Mouse (Mus musculus) midbrain, postnatal 0 days (tissue): ENCODE results near the gene Pla2g2f. TPM values are rescaled to one million over a fixed set of nuclear protein-coding genes. Genes with fewer than 3 reads are reported as not detected.
A peak's percentile ranks its signal among the peaks of the same experiment; 100 is the strongest.

Experiments
- ATAC-seq: fragments of 200-750 bp; cut with Nextera tagmentation; 2 replicates; pipeline ENCODE4 v1.8.0; 2017; ENCODE audit warnings: moderate number of reproducible peaks, mild to moderate bottlenecking, moderate TSS enrichment, moderate library complexity; ENCODE audit not compliant: low FRiP score
- DNase-seq: peaks from one replicate; pipeline ENCODE4 v3.0.0-alpha.2; 2015; ENCODE audit warnings: low spot score
- H3K27ac ChIP-seq: fragments of 300-500 bp; sonication (generic); 2 replicates; pipeline ENCODE4 v1.5.1; 2014; ENCODE audit warnings: low read depth, mild to moderate bottlenecking, low read length, mixed read lengths
- H3K27me3 ChIP-seq: fragments of 300-500 bp; sonication (generic); 2 replicates; pipeline ENCODE4 v1.6.1; 2014; ENCODE audit warnings: low read length, control low read depth, mixed read lengths; ENCODE audit not compliant: insufficient read depth
- H3K36me3 ChIP-seq: fragments of 300-500 bp; sonication (generic); 2 replicates; pipeline ENCODE4 v1.6.1; 2014; ENCODE audit warnings: low read length, control low read depth, mixed read lengths; ENCODE audit not compliant: insufficient read depth
- H3K4me1 ChIP-seq: fragments of 300-500 bp; sonication (generic); 2 replicates; pipeline ENCODE4 v1.6.1; 2014; ENCODE audit warnings: mild to moderate bottlenecking, control low read depth, antibody characterized with exemption, low read length, mixed read lengths; ENCODE audit not compliant: insufficient read depth
- H3K4me2 ChIP-seq: fragments of 300-500 bp; sonication (generic); 2 replicates; pipeline ENCODE4 v1.6.1; 2014; ENCODE audit warnings: low read depth, mild to moderate bottlenecking, low read length, mixed read lengths; ENCODE audit not compliant: poor library complexity, severe bottlenecking
- H3K4me3 ChIP-seq: fragments of 300-500 bp; sonication (generic); 2 replicates; pipeline ENCODE4 v1.5.1; 2014; ENCODE audit warnings: low read depth, mild to moderate bottlenecking, low read length, moderate library complexity
- H3K9ac ChIP-seq: fragments of 300-500 bp; sonication (generic); replicated peaks from 2 replicates; pipeline ENCODE4 v1.6.1; 2014; ENCODE audit warnings: mild to moderate bottlenecking, low read length, moderate library complexity, mixed read lengths; ENCODE audit not compliant: poor library complexity, severe bottlenecking
- H3K9me3 ChIP-seq: fragments of 300-500 bp; sonication (generic); 2 replicates; pipeline ENCODE4 v1.6.1; 2016; ENCODE audit warnings: low read length, control low read depth
- CTCF ChIP-seq: IDR thresholded peaks from 2 replicates; pipeline ENCODE4 v1.5.1; 2016; ENCODE audit warnings: antibody characterized with exemption, mild to moderate bottlenecking
- WGBS: fragments of 180-500 bp; shearing (Covaris S2); extraction: QIAGEN DNeasy Blood & Tissue Kit; methylation state at CpG from one replicate; pipeline ENCODE4 v1.1.7; 2014; 5-methylcytosine and 5-hydroxymethylcytosine counted together
- polyA plus RNA-seq: library from polyadenylated mRNA; unstranded; fragments of >200 nt; fragmentation: Nextera tagmentation; extraction: Ambion mirVana; gene quantifications from 2 replicates; pipeline ENCODE4 v1.2.1, GENCODE M21; 2015
- total RNA-seq: library from RNA; depleted of rRNA; stranded (reverse); fragments of >200 nt; gene quantifications from 2 replicates; pipeline ENCODE4 v1.2.3, GENCODE M21; 2014

Gene Pla2g2f
- total and polyA plus RNA-seq, 2 experiments from 2014 or later, result 1.9 TPM; not detected in 1

- ATAC-seq (no peak), DNase-seq (no peak)
- Histone ChIP-seq H3K4me1 (peaks cover 6% of the 10 kb centered on the region; the same call in 1 of the 2 replicates), H3K27me3 (no peaks in the 10 kb centered on the region), H3K27ac (peak overlapping the region; percentile 32; the same call in 1 of the 2 replicates), H3K4me3 (no peak overlapping the region), H3K4me2 (no peak overlapping the region), H3K36me3 (no peaks in the 10 kb centered on the region), H3K9ac (no peak overlapping the region), H3K9me3 (no peaks in the 10 kb centered on the region)
- TF ChIP-seq CTCF, result no peak
- WGBS, result 66% methylated on average over 17 of the region's 17 CpGs
Observed at GRCm38 (mm10) chr4:138711051-138711820, 46.2 kb downstream of the Pla2g2f start.

- peak; percentile 88 for DNase-seq
- no peaks in the 10 kb centered on the region for H3K36me3 ChIP-seq
- no peaks in the 10 kb centered on the region for H3K9me3 ChIP-seq
- 67% methylated on average over 11 of the region's 11 CpGs for WGBS
- TF ChIP-seq CTCF, result no peak
- H3K27ac ChIP-seq, result peak overlapping the region; percentile 32; the same call in 1 of the 2 replicates
- H3K9ac ChIP-seq, result no peak overlapping the region
- no peak overlapping the region for H3K4me2 ChIP-seq
- peaks cover 6% of the 10 kb centered on the region; the same call in 1 of the 2 replicates for H3K4me1 ChIP-seq
- no peak for ATAC-seq
- H3K4me3 ChIP-seq, result no peak overlapping the region
- no peaks in the 10 kb centered on the region for H3K27me3 ChIP-seq
Observed at GRCm38 (mm10) chr4:138710633-138711032, 46.8 kb downstream of the Pla2g2f start.

- H3K27ac ChIP-seq, result peak overlapping the region; percentile 51; the same call in 1 of the 2 replicates
- peak; percentile 53 for DNase-seq
- no peaks in the 10 kb centered on the region for H3K27me3 ChIP-seq
- H3K9me3 ChIP-seq, result no peaks in the 10 kb centered on the region
- WGBS, result 55% methylated on average over 7 of the region's 7 CpGs
- no peak for ATAC-seq
- H3K9ac ChIP-seq, result no peak overlapping the region
- TF ChIP-seq CTCF, result no peak
- H3K36me3 ChIP-seq, result no peaks in the 10 kb centered on the region
- H3K4me1 ChIP-seq, result peaks cover 6% of the 10 kb centered on the region; the same call in 1 of the 2 replicates
- H3K4me2 ChIP-seq, result no peak overlapping the region
- no peak overlapping the region for H3K4me3 ChIP-seq
Observed at GRCm38 (mm10) chr4:138709944-138710343, 47.5 kb downstream of the Pla2g2f start.

- Histone ChIP-seq H3K27ac (no peak overlapping the region), H3K4me3 (no peak overlapping the region), H3K36me3 (no peaks in the 10 kb centered on the region), H3K4me1 (peaks cover 6% of the 10 kb centered on the region; the same call in 1 of the 2 replicates), H3K9me3 (no peaks in the 10 kb centered on the region), H3K4me2 (no peak overlapping the region), H3K27me3 (no peaks in the 10 kb centered on the region), H3K9ac (no peak overlapping the region)
- no peak for ATAC-seq
- WGBS, result 88% methylated on average over 11 of the region's 11 CpGs
- TF ChIP-seq CTCF, result no peak
- no peak for DNase-seq
Observed at GRCm38 (mm10) chr4:138709246-138709645, 48.2 kb downstream of the Pla2g2f start.

- Histone ChIP-seq H3K36me3 (no peaks in the 10 kb centered on the region), H3K4me2 (no peak overlapping the region), H3K9me3 (no peaks in the 10 kb centered on the region), H3K27ac (no peak overlapping the region), H3K9ac (no peak overlapping the region), H3K4me1 (peaks cover 6% of the 10 kb centered on the region; the same call in 1 of the 2 replicates), H3K27me3 (no peaks in the 10 kb centered on the region), H3K4me3 (no peak overlapping the region)
- peak; percentile 79 for TF ChIP-seq CTCF
- 12% methylated on average over 7 of the region's 7 CpGs for WGBS
- no peak for ATAC-seq
- DNase-seq, result peak; percentile 69
Observed at GRCm38 (mm10) chr4:138708636-138709035, 48.8 kb downstream of the Pla2g2f start.

- ATAC-seq (no peak), DNase-seq (no peak)
- no peaks in the 10 kb centered on the region for H3K9me3 ChIP-seq
- 95% methylated on average over 8 of the region's 8 CpGs for WGBS
- H3K27me3 ChIP-seq, result no peaks in the 10 kb centered on the region
- H3K4me2 ChIP-seq, result no peak overlapping the region
- no peaks in the 10 kb centered on the region for H3K36me3 ChIP-seq
- no peak overlapping the region for H3K9ac ChIP-seq
- H3K27ac ChIP-seq, result no peak overlapping the region
- peaks cover 6% of the 10 kb centered on the region; the same call in 1 of the 2 replicates for H3K4me1 ChIP-seq
- H3K4me3 ChIP-seq, result no peak overlapping the region
- no peak for TF ChIP-seq CTCF
Observed at GRCm38 (mm10) chr4:138706620-138707019, 50.8 kb downstream of the Pla2g2f start.
